Mouse (Mus musculus): ENCODE results near the gene Rsph1.
A peak's percentile ranks its signal among the peaks of the same experiment; 100 is the strongest.

The Rsph1 gene

DNA sequence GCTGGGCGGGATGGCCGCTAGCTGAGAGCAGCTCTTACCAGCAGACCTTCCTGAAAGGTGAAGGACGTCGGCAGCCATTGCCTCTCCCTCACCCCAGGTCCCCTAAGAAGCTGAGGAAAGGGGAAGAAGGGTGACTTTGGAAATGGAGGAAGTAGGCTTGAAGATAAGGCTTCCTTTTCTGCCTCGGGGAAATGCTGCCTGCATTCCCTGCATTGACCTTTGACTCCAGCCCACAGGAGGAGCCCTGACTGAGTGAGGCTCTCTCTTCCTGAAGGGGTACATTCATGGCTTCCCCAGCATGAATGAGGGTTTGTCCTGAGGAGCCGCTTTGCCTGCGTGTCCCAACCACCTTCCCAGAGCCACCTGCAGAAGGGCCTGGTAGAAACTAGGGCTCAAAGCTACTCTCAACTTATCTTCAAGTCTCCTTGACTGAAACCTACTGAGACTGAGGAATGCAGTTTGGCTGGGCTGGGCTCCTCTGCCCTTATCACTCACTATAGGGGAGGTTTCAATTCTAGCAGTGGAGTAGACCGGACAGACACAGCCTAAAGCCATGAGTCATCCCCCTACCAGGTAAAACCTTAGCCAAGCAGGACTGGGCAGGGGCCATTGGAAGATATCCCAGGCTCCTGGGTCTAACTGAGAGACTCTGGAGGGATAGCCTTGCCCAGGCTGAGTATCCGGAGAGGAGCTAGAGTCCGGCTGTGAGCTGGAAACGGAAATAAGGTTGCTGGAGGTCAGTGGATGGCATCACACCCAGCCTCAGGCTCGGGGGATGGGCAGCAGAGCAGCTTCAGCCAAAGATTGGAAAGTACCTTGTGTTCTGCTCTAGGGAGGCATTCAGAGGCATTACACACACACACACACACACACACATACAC is 28.0 kb upstream of the Rsph1 start:
- DNase-seq (ENCODE audit: low read depth, low spot score): peak; percentile 50

DNA sequence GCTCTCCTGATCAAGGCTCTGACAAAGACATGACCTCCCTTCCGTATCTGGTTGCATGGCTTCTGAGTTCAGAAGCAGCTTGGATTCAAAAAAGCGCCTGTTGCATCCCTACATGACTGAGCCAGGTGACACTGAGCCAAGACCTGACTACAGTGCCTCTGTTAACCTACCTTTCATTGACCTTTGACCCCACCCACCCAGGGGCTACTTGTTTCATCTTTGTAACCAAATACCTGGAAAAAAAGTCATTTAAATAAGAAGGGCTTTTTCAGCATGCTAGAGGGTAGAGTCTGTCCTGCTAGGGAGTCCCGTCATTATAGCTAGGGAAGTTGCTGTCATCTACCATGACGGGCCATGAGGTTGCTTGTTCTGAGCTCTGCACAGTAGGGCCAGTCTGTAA is 26.2 kb upstream of the Rsph1 start:
- no peak for DNase-seq (ENCODE audit: low read depth, low spot score)

- DNase-seq (ENCODE audit: low read depth, low spot score): no peak
Measured at GRCm38 (mm10) chr17:31300736-31301135, 23.6 kb upstream of the Rsph1 start.

GRCm38 (mm10) chr17:31299981-31300380 is 22.8 kb upstream of the Rsph1 start:
- no peak for DNase-seq (ENCODE audit: low read depth, low spot score)

GRCm38 (mm10) chr17:31298419-31299209 is 21.4 kb upstream of the Rsph1 start:
- no peak for DNase-seq (ENCODE audit: low read depth, low spot score)

- peak; percentile 22 for DNase-seq (ENCODE audit: low read depth, low spot score)
Measured at GRCm38 (mm10) chr17:31297521-31297939, 20.3 kb upstream of the Rsph1 start.

- peak; percentile 87 for DNase-seq (ENCODE audit: low read depth, low spot score)
Measured at GRCm38 (mm10) chr17:31295892-31296781, 19.0 kb upstream of the Rsph1 start.

DNA sequence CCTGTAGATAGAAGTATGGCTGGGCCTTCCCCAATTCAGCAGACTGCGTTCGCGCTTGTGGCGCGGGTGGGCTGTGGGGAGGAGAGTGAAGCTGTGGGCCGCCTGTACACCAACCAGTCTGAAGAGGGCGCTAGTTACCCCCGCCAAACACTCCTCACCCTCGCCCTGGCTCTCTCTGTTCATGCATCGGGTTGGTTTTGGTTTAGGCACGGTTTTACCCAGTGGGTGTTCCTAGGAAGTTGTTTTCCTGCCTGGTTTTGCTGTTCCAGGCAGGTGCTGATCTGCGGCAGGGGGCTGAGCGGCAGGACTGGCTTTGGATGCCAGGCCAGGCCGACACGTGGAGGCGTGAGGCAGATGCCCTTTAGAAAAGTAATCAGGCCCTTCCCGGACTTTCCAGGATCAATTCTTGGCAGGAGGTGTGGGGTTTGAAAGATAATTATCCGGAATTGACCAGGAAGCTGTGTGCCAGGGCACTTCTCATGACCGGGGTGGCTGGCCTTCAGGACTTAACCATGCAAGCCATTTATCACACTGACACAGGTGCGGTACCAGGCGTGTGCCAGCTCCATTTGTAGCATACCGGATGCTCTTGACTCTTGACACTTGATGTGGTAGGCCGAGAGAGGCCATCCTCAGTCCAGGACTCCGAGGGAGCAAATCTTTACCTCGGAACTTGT is 18.2 kb upstream of the Rsph1 start:
- DNase-seq (ENCODE audit: low read depth, low spot score): peak; percentile 86

GRCm38 (mm10) chr17:31294363-31295214 is 17.4 kb upstream of the Rsph1 start:
- DNase-seq (ENCODE audit: low read depth, low spot score): peak; percentile 71

DNA sequence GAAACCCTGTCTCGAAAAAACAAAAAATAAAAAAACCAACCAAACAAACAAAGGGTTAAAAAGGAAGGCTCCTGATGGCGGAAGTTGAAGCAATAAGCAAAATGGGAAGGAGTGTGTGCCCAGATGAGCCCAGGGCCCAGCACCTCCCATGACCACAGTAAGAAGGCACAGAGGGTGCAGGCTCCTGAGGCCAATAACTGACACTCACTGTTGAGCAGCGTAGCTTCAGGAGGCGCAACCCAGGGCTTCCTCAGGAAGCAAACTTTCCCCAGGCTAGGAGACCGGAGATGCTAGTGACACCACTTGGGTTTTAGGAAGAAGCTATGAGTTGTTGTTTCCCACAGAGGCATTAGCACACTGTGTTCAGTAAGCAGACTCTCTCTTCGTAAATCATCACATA is 13.7 kb upstream of the Rsph1 start:
- DNase-seq (ENCODE audit: low read depth, low spot score): no peak

DNA sequence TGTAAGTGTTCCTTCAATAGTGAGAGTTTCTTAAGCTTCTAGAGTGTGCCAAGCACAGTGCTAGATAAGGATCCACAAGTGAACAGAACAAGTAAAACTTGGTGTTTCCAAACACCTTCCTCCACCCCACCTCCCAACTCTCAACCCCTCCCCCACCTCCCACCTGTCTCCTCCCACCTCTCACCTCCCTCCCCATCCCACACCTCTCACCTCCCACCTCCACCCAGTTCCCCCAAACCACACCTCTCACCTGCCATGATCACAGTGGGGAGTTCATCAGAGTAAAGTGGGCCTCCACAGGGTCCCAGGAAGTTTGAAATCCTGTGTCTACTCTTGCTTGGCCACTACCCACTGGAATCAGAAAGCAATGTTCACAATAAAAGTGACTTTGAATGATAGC is 13.1 kb upstream of the Rsph1 start:
- DNase-seq (ENCODE audit: low read depth, low spot score): no peak

DNA sequence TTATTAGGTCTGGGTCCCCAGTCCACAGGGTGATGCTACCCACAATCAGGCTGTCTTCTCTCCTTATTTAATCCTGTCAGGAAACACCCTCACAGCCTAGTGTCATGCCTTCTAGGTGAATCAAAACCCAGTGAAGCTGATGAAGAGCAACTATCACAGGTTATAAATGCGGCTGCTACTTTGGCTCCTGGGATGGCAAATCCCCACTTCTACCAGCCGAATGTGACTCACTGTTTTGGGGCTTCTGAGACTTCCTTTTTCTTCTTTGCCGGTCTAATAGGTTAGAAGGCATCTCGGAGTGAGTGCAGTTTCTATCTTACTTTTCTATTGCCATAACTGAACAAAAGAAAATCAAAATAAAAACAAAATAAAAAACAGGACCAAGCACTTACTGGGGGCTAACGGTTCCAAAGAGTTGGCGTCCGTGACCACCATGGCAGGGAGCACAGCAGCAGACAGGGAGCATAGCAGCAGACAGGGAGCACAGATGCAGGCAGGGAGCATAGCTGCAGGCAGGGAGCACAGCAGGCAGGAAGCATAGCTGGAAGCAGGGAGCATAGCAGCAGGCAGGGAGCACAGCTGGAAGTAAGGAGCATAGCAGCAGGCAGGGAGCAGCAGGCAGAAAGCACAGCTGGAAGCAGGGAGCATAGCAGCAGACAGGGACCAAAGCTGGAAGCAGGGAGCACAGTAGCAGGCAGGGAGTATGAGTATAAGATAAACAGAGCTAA is 12.0 kb upstream of the Rsph1 start:
- DNase-seq (ENCODE audit: low read depth, low spot score): no peak

DNA sequence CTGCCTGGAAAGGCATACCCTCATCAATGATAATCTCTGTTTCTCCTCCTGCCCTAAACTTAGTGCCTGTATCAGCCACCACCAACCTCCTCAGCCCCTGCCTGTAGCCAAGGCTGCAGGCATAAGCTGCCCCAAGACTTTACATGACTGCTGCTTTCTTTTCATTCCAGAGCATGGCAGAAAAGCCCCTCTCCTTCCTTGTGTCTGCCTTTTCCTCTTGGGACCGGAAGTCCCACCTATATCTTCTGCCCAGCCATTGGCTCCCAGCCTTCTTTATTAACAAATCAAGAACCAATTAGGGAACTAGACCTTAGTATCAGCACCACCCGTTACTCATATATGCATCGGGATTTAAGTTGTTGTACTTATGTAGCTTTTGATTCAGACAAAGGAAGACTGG is 10.0 kb upstream of the Rsph1 start:
- no peak for DNase-seq (ENCODE audit: low read depth, low spot score)

- no peak for DNase-seq (ENCODE audit: low read depth, low spot score)
Measured at GRCm38 (mm10) chr17:31286492-31286891, 9.3 kb upstream of the Rsph1 start, which contains the start of gene Slc37a1. Gene Slc37a1 (plus strand): TSS chr17:31286792.

- DNase-seq (ENCODE audit: low read depth, low spot score): no peak
Measured at GRCm38 (mm10) chr17:31285867-31286266, 8.7 kb upstream of the Rsph1 start.

DNA sequence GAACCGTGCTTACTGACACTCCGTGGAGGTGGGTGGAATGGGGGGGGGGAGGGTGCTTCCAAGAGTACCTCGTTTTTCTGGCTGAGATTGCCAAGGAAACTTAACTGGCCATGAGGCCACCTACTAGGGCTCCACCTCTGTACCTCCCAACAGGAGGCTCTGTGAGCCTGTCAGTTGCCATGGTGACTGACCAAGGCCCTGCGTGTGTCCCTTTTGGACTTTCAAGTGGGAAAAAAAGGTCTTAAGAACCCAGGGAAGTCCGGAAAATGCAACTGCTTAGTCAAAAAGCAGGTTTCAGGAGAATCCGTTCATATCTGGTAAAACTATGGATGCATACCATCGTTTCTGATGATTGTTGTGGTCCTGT is 5.5 kb upstream of the Rsph1 start:
- no peak for DNase-seq (ENCODE audit: low read depth, low spot score)

DNA sequence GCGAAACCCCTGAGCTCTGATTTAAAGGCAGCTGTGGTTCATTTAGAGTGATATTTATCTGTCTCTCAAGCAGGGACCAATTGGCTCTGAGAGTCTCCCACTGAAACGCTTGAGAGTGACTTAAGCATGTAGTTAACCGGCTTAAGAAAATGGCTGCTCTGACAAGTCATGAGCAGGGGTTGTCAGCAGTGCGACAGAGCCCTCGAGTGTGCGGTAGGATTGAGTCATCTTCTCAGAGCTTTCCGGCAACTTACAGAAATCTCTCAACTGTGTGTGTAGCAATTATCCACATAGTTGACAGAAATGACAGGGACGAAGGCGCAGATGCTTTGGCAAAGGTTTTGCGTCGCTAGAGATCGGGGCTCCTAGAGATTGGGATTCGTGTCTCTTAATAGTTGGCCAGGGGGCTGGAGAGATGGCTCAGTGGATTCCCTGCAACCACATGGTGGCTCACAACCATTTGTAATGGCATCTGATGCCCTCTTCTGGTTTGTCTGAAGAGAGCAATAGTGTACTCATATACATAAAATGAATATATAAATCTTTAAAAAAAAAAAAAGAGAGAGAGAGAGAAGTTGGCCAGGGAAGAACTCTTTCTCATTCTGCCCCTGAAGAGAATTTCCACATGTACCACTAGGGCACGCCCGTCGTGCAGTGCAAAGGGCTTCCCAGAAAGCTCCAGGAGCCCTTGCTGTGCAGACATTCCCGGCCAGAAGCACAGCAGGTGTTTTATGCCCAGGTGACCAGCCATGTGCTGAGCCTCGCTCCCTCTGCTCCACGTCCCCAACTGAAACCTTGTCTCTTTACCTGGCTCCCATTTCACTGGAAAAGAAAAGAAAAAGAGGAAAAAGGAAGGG is 4.9 kb upstream of the Rsph1 start:
- no peak for DNase-seq (ENCODE audit: low read depth, low spot score)

GRCm38 (mm10) chr17:31280269-31280668 is 3.1 kb upstream of the Rsph1 start:
- DNase-seq (ENCODE audit: low read depth, low spot score): no peak

DNA sequence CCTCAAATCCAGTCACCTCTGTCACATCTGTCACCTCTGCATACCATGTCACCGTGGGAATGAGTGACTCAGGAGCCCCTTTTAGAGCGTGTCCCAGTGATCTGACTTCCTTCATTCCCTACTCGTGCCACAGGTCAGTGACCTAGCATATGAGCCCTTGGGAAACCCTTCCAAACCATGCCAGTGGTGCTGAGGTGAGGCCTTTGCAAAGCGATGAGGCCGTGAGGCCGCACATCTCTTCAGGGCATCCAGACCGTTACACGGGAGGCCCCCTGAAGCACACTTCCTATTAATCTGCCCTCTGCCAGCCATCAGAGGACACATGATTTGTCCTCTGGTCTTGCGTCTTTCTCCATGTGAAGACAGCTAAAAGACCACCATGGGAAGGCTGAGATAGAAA is 2.4 kb upstream of the Rsph1 start:
- DNase-seq (ENCODE audit: low read depth, low spot score): no peak

Measured in CD4-positive helper T cell, adult 2 months (primary cell).